Mouse (Mus musculus) forebrain, embryonic 16.5 days (tissue): ENCODE measurements around the gene Prrxl1. TPM values are rescaled to one million over a fixed set of nuclear protein-coding genes. Genes with fewer than 3 reads are reported as not detected.

Source experiments
- ATAC-seq: fragments of 200-750 bp; cut with Nextera tagmentation; 2 replicates; pipeline ENCODE4 v1.8.0; 2017; ENCODE audit warnings: mild to moderate bottlenecking, moderate library complexity
- H3K27ac ChIP-seq: fragments of 300-500 bp; sonication (generic); 2 replicates; pipeline ENCODE4 v1.5.1; 2014; ENCODE audit warnings: low read length, control low read depth
- H3K27me3 ChIP-seq: fragments of 300-500 bp; sonication (generic); replicated peaks from 2 replicates; pipeline ENCODE4 v1.6.1; 2014; ENCODE audit warnings: low read length; ENCODE audit not compliant: control insufficient read depth, insufficient read depth
- H3K36me3 ChIP-seq: fragments of 300-500 bp; sonication (generic); 2 replicates; pipeline ENCODE4 v1.6.1; 2014; ENCODE audit not compliant: control insufficient read depth, insufficient read depth
- H3K4me1 ChIP-seq: fragments of 300-500 bp; sonication (generic); replicated peaks from 2 replicates; pipeline ENCODE4 v1.6.1; 2014; ENCODE audit warnings: low read length; ENCODE audit not compliant: control insufficient read depth, insufficient read depth
- H3K4me2 ChIP-seq: fragments of 300-500 bp; sonication (generic); 2 replicates; pipeline ENCODE4 v1.6.1; 2014; ENCODE audit warnings: mild to moderate bottlenecking, low read length, control low read depth
- H3K4me3 ChIP-seq: fragments of 300-500 bp; sonication (generic); replicated peaks from 2 replicates; pipeline ENCODE4 v1.5.1; 2014; ENCODE audit warnings: mild to moderate bottlenecking, low read length, control low read depth
- H3K9ac ChIP-seq: fragments of 300-500 bp; sonication (generic); replicated peaks from 2 replicates; pipeline ENCODE4 v1.6.1; 2014; ENCODE audit warnings: low read depth, low read length, control low read depth
- H3K9me3 ChIP-seq: fragments of 300-500 bp; sonication (generic); 2 replicates; pipeline ENCODE4 v1.6.1; 2016; ENCODE audit warnings: low read length; ENCODE audit not compliant: control insufficient read depth
- WGBS: fragments of 180-500 bp; shearing (Covaris S2); extraction: QIAGEN DNeasy Blood & Tissue Kit; methylation state at CpG from one replicate; pipeline ENCODE4 v1.1.7; 2014; 5-methylcytosine and 5-hydroxymethylcytosine counted together
- polyA plus RNA-seq: library from polyadenylated mRNA; unstranded; fragments of >200 nt; fragmentation: Nextera tagmentation; extraction: Ambion mirVana; gene quantifications from 2 replicates; pipeline ENCODE4 v1.2.1, GENCODE M21; 2015

Gene Prrxl1
- polyA plus RNA-seq = not detected in 2 replicates

DNA sequence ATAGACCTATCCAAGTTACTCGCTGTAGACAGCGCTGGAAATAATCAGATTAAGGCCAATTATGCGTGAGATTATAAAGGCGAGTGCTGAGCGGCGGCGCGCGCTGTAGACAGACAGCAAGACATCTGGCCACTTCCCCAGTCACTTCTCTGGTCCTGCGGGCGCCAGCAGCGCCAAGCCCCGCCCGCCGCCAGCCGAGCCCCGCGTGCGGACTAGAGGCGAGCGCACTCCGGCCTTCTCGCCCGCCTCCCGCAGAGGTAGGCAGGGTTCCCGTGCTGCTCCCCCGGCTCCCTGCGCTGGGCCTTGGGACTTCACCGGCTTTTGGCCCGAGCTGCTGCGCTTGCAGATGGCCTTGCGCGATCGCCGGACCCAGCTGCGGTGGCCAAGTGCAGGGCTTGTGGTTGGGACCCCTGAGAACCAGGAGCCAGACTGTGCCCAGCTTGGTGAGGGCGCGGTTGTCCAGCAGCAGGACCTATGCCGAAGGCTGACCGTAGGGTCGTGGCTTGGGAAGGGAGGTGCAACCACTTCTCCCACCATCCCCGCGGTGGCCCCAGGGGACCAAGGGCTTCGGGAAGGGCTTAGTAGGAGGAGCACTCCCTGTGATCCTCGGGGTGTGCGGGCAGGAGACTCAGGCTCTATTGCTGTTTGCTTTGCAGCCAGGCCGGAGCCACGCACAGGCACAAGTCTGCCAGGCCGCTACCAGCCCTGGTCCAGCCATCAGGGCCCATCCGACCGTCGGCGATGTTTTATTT lies at the start of gene Prrxl1:
Gene Prrxl1 (plus strand): TSS at position 118 of the 752 bp plus-strand sequence.
- Histone ChIP-seq H3K27me3 (peaks cover 71% of the 10 kb centered on the region), H3K4me2 (peak within 1 kb of the TSS; percentile 52), H3K4me3 (peak within 1 kb of the TSS; percentile 35), H3K36me3 (no peaks in the 10 kb centered on the region), H3K4me1 (peaks cover 26% of the 10 kb centered on the region), H3K9me3 (no peaks in the 10 kb centered on the region), H3K27ac (no peak within 1 kb of the TSS), H3K9ac (0 out of 2 replicates have a peak within 1 kb of the TSS, but pooled peaks have one; percentile 29)
- under 1% methylated on average over 51 of the region's 53 CpGs for WGBS
- peak; percentile 29 for ATAC-seq

DNA sequence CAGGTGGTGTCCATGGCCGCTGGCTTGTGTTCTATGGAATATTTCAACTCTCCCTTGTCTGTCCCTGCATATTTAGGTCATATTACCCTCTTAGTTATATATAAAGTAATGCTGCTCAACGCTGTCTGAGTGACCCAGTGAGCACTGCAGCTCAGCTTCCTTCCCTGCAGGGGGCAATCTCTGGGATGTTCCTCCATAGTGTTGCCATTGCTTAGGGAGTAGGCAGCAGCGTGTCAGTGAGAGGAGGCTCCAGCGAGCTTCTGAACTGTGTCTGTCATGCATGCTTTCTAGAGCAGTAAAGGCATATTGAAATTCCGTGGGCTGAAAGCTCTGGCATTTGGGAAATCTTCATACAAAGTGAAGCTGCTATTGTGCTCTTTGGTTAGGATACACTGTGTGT lies 47.4 kb upstream of the Prrxl1 start:
- Histone ChIP-seq H3K9me3 (no peaks in the 10 kb centered on the region), H3K27ac (no peak overlapping the region), H3K4me2 (no peak overlapping the region), H3K9ac (no peak overlapping the region), H3K4me3 (no peak overlapping the region), H3K27me3 (no peaks in the 10 kb centered on the region), H3K4me1 (no peaks in the 10 kb centered on the region; the same call in 1 of the 2 replicates), H3K36me3 (0 out of 2 replicates have a peak, but pooled peaks cover 2% of the 10 kb centered on the region)
- ATAC-seq = no peak
- WGBS = 81% methylated on average over 5 of the region's 5 CpGs

- no peaks in the 10 kb centered on the region for H3K27me3 ChIP-seq
- H3K36me3 ChIP-seq = no peaks in the 10 kb centered on the region; the same call in 1 of the 2 replicates
- no peak overlapping the region for H3K27ac ChIP-seq
- no peaks in the 10 kb centered on the region for H3K4me1 ChIP-seq
- 51% methylated on average over 10 of the region's 10 CpGs for whole genome bisulfite sequencing
- H3K9me3 ChIP-seq = no peaks in the 10 kb centered on the region
- H3K9ac ChIP-seq = no peak overlapping the region
- H3K4me3 ChIP-seq = no peak overlapping the region
- no peak for ATAC-seq
- H3K4me2 ChIP-seq = no peak overlapping the region
Measured at GRCm38 (mm10) chr14:32553198-32553903, 45.9 kb upstream of the Prrxl1 start.

DNA sequence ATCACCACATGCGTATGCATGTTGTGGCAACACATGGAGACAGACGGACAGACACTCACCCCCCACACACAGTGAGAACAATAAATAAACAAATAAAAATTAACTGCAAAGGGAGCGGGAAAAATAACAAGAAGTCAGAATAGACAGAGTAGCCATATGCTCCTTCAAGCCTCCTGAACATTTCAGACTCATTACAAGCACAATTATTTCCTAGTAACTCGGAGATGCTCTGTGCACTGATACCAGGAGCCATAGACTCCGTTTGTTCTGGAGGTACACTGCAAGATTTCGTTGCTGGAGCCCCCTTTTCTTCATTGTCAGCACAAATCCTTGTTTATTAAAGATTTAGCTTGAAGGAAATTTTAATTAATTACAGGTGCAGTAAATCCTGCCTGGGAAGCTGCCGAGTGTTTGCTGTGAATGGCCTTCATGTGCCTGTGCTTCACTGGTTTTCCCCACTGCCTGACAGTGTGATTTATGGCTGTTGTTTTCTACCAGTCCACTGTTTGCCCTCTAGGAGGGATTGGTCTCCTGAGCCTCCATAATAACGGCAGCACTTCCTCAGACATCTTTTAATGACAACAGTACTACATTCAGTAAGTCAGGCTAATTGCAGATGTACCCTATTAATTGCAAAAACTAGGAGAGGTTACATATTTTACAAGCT lies 44.2 kb upstream of the Prrxl1 start:
- peaks cover 3% of the 10 kb centered on the region; the same call in 1 of the 2 replicates for H3K36me3 ChIP-seq
- 80% methylated on average over 8 of the region's 8 CpGs for WGBS

DNA sequence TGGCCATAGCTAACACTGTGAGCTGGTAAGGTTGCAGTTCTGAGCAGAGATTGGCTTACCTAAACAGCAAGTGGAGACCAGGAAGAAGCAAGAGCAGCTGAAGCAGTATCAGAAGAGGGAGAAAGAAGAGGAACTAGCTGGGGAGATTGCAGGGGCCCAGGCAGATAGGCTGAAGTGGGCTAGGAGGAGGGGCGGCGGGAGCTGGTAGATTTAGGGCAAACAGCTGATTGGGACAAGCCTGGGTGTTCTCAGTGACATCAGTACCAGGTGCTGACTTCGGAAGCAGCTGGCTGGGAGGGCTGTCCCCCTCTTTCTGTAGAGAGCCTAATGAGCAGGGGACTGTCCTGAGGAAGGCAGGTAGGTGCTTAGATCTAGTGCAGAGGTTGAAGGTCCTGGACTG lies 37.8 kb upstream of the Prrxl1 start:
- 92% methylated on average over 3 of the region's 3 CpGs for WGBS
- no peaks in the 10 kb centered on the region for H3K27me3 ChIP-seq
- H3K4me1 ChIP-seq = no peaks in the 10 kb centered on the region
- no peak overlapping the region for H3K27ac ChIP-seq
- H3K4me2 ChIP-seq = no peak overlapping the region
- H3K4me3 ChIP-seq = no peak overlapping the region
- H3K9ac ChIP-seq = no peak overlapping the region
- peaks cover 27% of the 10 kb centered on the region for H3K36me3 ChIP-seq
- ATAC-seq = no peak
- no peaks in the 10 kb centered on the region for H3K9me3 ChIP-seq

More for the DNA sequence above, 44.2 kb upstream of the Prrxl1 start:
- Histone ChIP-seq H3K4me2 (no peak overlapping the region), H3K27ac (no peak overlapping the region), H3K9ac (no peak overlapping the region), H3K4me3 (no peak overlapping the region), H3K9me3 (no peaks in the 10 kb centered on the region), H3K4me1 (no peaks in the 10 kb centered on the region), H3K27me3 (no peaks in the 10 kb centered on the region)
- ATAC-seq = no peak

DNA sequence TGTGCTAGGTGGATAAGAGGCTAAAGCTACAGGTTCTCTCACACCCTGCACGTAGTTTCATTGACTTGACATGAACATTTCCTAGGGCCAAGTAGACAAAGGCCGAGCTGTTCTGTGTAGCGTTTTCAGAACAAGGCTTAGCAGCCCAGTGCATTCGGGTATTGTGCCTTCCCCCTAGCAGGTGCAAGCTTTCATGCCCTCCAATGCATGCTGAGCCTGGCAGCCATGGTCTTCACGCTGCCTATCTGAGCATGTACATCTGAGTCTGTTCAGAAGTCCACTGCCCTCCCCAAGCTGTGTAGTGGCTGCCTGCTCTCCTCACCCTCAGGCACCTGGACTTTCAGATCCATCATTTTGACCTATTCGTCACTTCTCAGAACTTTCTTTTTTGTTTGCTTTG lies 35.5 kb upstream of the Prrxl1 start:
- Histone ChIP-seq H3K36me3 (peaks cover 46% of the 10 kb centered on the region), H3K4me2 (no peak overlapping the region), H3K27ac (no peak overlapping the region), H3K9ac (no peak overlapping the region), H3K4me1 (no peaks in the 10 kb centered on the region), H3K27me3 (no peaks in the 10 kb centered on the region), H3K4me3 (no peak overlapping the region), H3K9me3 (no peaks in the 10 kb centered on the region)
- ATAC-seq = no peak
- 90% methylated on average over 6 of the region's 6 CpGs for WGBS

DNA sequence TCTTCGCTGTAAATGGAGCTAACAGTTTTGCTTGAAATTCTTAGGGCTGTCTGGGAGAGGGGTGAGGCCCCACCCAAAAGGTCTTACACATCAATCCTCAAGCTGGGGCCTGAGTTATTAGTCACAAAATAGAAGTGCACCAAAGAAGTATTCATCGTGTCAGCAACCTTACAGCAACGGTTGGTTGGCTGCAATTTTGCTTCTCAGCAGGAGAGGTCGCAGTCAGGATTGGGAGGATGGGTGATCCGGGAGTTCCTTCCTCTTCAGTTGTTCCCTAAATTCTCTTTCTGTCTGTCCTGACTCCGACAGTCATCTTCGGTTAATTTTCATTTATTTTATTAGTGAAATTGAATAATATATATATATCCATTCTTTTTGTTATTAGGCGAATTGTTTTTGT lies 26.7 kb upstream of the Prrxl1 start:
- Histone ChIP-seq H3K4me1 (no peaks in the 10 kb centered on the region), H3K36me3 (peaks cover 35% of the 10 kb centered on the region), H3K27ac (no peak overlapping the region), H3K4me2 (no peak overlapping the region), H3K9ac (no peak overlapping the region), H3K9me3 (no peaks in the 10 kb centered on the region), H3K4me3 (no peak overlapping the region), H3K27me3 (no peaks in the 10 kb centered on the region)
- no peak for ATAC-seq
- WGBS = 58% methylated on average over 8 of the region's 8 CpGs

DNA sequence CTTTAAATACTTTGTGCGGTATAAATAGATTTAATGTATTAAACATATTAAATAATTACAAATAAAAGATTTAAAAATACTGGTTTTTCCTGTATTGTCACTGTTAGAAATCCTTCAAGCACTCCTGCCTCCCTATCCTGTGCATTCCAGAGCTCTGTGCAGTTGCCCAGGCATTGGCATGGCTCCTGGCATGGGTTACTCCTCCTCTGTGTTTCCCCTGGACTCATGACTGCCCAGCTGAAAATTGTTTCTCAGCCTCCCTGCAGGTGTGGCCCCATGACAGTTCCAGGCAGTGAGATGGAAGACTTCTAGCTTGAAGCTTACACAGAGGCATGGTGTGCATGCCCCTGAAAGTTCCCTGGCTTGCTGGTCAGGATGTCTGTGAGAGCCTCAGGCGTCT lies 20.8 kb upstream of the Prrxl1 start:
- Histone ChIP-seq H3K9me3 (no peaks in the 10 kb centered on the region), H3K4me1 (no peaks in the 10 kb centered on the region), H3K36me3 (peaks cover 17% of the 10 kb centered on the region), H3K4me2 (no peak overlapping the region), H3K27ac (no peak overlapping the region), H3K9ac (no peak overlapping the region), H3K27me3 (no peaks in the 10 kb centered on the region), H3K4me3 (no peak overlapping the region)
- 93% methylated on average over 2 of the region's 2 CpGs for WGBS
- no peak for ATAC-seq

DNA sequence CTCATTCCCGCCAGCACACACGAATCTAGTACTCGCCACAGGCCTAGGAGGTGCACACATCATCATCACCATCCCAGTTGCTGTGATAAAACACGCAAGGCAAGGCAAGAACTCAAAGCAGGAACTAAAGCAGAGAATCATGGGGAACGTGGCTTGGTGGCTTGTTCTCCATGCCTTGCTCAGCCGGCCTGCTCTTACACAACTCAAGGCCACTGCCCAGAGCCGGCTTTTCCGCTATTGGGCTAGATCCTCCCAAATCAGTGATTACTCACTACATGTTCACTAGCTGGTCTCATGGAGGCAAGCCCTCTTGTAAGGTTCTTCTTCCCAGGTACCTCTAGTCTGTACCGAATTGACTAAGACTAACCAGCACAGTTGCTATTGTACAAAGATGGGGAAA lies 15.5 kb upstream of the Prrxl1 start:
- 0 out of 2 replicates have a peak, but pooled peaks cover 2% of the 10 kb centered on the region for H3K36me3 ChIP-seq
- H3K4me2 ChIP-seq = no peak overlapping the region
- no peak for ATAC-seq
- no peaks in the 10 kb centered on the region for H3K4me1 ChIP-seq
- WGBS = 88% methylated on average over 9 of the region's 9 CpGs
- no peaks in the 10 kb centered on the region for H3K27me3 ChIP-seq
- H3K9ac ChIP-seq = no peak overlapping the region
- H3K4me3 ChIP-seq = no peak overlapping the region
- H3K27ac ChIP-seq = no peak overlapping the region
- no peaks in the 10 kb centered on the region for H3K9me3 ChIP-seq
